Mouse (Mus musculus): ENCODE results near the gene Bhlhe41.

Gene Bhlhe41

GRCm38 (mm10) chr6:145835359-145835758, 30.0 kb downstream of the Bhlhe41 start:
- DNase-seq: peak; percentile 37 to 46

GRCm38 (mm10) chr6:145832927-145833326, 32.4 kb downstream of the Bhlhe41 start:
- no peak for DNase-seq

DNA sequence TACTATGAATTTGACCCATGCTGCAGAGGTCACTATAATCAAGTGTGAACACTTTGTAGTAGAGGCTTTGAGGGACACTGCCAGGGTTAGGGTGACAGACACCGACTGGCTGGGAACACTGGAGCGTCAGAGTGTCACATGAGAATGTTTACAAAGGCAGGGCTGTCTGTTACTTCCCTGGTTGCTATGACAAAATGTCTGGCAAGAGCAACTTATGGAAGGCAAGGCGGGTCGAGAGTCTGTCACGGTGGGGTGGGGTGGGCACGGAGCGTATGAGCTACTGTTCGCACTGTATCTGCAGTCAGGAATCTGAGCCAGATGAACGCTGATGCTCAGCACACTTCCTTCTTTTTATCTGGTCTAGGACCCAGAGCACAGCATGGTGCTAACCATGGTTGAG, 34.7 kb downstream of the Bhlhe41 start:
- no peak for DNase-seq

GRCm38 (mm10) chr6:145830117-145830516, 35.2 kb downstream of the Bhlhe41 start:
- peak; percentile 61 to 68 for DNase-seq

- no peak for DNase-seq
These were observed 36.1 kb downstream of the Bhlhe41 start for GRCm38 (mm10) chr6:145829062-145829835.

DNA sequence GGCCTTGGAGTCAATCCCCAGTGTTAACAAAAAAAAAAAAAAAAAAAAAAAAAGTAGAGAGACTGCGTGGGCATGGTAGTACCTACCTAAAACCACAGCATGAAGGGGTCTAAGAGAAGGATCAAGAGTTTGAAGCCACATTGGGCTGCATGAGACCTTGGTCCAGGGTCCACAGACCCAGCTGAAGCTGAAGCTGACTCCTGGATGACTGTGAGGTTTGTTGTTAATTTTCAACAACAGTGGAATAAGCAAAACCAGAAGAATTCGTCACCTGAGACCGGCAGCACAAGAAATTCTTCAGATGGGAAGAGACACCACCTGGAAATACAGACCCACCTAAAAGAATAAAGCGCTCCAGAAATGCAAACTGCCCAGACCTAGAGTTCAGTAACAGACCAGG, 39.1 kb downstream of the Bhlhe41 start:
- DNase-seq: no peak

- no peak for DNase-seq
These were observed 41.6 kb downstream of the Bhlhe41 start for GRCm38 (mm10) chr6:145823588-145824234.

GRCm38 (mm10) chr6:145823103-145823502, 42.3 kb downstream of the Bhlhe41 start:
- no peak for DNase-seq

GRCm38 (mm10) chr6:145822218-145822617, 43.1 kb downstream of the Bhlhe41 start:
- no peak for DNase-seq

GRCm38 (mm10) chr6:145819151-145819550, 46.2 kb downstream of the Bhlhe41 start:
- DNase-seq: no peak

DNA sequence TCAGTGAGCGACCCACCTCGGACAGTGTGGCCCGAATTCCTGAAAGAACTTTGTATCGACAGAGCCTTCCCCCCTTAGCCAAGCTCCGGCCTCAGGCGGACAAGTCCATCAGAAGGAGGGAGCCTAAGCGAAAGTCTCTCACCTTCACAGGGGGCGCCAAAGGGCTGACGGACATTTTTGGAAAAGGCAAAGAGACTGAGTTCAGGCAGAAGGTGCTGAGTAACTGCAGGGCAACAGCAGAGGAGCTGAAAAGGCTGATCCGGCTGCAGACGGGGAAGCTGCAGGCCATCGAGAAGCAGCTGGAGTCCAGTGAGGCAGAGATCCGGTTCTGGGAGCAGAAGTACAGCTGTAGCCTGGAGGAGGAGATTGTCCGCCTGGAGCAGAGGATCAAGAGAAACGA, 50.2 kb downstream of the Bhlhe41 start:
- no peak for DNase-seq

GRCm38 (mm10) chr6:145811174-145811573, 54.2 kb downstream of the Bhlhe41 start:
- DNase-seq: no peak

DNA sequence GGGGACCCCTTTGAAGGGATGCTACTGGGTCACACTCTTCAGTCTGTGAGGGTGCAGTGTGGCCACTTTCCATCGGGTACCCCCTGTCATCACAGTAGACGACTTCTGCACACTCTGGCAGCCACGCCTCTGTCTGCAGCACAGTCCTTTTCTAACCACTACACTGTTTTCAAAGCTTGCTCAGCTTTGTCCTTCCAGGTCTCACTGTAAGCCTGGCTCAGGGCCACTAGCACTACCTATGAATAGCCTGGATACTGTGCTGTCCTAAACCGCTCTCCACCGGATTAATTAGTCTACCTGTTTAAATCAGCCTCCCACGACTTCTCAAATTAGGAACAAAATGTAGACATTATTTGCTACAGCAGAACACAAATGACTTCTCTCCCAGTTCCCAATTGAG, 55.3 kb downstream of the Bhlhe41 start:
- DNase-seq: no peak

DNA sequence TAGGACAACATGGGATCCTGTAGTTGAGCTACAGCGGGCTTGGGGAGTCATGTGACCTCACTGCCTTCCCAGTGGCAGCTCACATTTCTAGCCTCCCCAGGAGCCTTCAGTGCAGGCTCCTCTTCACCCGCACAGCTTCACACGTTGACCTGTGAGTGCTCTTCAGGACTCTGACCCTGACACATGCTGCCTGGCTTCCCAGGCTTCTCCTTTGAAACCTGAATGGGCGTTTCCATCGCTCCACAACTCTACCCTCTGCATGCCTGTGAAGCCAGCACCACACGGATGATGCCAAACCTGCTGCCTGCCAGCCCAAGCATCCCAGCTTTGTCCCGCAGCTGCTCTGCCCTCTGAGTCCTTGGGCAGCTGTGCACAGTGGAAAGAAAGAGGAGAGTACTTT, 55.8 kb downstream of the Bhlhe41 start:
- no peak for DNase-seq

All from spleen, adult 18-20 months (tissue).